Mouse (Mus musculus) cerebellum, postnatal 14 days (tissue): Measurements from ENCODE around the gene Pcna.

Experiments used
- DNase-seq, 2 experiments: peaks; one replicate each; pipeline ENCODE4 v3.0.0; 2021; ENCODE audit warnings: mixed read lengths in 2 of 2

The Pcna gene

DNA sequence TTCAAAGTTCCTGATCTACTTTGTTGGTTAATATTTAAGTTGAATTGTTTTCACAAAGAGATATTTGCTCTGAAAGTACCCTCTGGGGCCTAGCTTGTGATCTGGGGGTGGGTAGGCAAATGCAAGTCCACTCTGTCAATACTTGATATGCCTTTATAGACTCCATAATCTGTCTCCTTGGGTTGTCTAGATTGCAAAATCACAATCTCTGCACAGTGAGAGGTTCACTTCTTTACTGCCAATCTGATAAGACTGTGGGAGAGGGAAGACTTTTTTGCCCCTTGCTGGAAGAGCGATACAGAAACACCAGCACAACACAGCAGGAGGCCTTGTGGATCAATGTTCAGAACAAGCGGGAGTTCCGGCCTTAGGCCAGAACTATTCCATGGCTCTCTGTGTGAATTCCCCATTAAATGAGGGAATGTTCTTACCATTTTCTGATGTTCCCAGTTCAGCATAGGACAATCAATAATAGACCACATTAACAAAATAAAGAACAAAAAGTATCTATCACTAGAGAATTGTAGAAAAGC lies 20.6 kb downstream of the Pcna start:
- DNase-seq = no peak

DNA sequence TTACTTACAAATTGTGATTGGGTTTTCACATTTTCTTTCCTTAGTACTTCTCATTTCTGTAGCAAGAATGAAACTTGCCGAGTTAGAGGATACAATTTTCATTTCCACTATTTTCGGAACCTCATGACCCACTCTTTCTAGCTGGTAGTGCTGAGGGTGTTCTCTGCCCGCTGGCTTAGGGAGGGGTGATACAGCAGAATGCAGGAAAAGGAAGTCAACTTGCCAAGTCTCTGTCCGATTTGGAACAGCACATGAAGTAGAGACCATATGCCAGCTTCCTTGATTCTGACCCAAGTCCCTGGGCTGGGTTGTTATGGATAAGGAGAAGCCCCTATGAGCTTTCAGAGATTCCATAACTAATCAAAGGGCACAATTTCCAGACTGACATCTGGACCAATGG lies 28.8 kb downstream of the Pcna start:
- peak; percentile 44 to 62 for DNase-seq

DNA sequence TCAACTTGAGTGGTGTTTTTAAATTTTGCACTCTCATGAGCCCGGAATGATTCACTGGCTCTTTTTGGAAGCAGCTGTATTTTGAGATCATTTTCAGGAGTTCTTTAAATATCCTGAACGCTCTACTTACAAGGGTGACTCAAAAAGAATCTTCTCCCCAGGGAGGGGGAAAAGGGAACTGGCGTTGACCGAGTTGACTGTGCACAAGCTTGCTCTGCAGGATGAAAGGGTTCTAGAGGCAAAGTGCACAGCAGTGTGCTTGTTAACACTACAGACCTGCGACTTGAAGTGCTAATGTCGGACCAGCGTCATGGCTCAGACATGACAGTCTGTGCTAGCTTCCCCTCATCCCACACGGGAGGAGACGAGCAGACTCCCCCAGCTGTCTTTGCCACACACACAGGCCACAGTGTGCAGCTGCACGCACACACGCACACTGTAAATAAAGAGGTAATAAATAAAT lies 31.5 kb downstream of the Pcna start:
- DNase-seq = no peak

DNA sequence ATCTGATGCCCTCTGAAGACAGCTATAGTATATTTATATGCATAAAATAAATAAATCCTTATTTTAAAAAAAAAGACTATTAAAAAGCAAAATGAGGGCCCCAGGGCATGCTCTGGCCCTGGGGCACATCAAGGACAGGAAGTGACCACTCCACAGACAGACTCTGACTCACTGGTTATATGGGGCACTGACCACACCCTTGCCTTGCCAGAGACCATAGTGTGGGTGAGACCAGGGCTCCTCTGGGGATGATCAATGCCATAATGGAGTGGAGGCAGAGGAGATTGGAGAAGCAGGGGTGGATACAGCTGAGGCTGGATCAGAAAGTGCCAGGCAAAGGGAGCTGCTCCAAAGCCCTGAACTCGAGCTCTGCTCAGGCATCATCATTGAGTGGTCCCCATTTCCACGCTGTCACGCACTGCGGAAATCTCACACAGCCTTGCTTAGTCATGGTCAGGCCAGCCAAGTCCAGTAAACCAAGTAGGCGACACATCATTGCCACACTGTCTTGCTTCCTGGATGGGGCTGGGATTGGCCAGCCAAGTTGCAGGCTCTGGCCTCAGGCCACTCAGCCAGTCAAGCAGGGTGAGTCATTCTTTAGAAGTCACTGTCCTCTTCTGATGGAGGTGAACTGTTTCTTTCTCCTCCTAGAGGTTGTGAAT lies 41.0 kb downstream of the Pcna start:
- DNase-seq = no peak

DNA sequence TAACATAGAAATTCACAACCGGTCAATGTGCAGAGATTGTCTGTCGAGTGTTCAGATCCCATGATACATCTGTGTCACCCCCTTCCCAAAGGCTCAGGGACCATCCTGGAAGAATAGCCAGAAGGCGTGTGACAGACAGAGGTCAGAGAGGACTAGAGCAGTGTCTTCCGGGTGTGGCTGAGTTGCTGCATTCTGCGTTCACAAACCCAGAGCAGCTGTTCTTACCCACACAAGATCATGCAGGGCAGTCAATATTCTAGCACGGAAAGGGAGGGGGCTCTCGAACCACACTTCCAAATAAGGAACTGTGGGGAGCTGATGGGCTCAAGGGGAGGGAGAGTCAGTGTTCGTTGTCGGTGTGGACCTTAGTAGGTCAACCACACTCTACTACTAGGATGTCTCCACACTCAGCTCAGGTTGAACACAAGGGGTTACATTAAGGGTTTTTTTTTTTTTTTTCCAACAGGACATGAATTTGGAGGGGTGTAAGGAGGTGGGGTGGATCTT lies 42.3 kb downstream of the Pcna start:
- no peak for DNase-seq

DNA sequence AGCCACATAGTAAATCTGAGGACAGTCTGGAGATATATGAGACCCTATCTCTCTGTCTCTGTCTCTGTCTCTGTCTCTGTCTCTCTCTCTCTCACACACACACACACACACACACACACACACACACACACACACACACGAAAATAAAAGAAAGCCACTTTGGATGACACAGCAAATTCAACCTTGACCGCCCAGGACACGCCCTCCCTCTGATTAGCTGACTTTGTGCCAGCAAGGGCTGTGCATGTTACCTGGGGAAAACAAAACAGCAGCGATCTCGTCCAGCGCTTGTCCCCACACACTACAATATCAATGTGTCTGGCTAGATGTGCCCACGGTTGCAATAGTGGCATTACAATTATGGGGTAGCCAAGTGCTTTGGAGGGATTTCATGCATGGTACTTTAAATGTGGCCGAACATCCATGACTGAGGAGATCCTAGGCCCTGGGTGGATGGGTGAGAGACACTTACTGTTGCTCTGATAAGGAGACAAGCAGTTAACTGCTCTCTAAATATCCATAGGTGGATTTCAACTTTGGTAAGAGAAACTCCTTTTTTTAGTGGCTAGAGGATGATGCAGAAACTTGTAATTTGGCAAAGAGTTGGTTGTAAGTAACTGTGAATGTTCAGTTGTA lies 44.8 kb downstream of the Pcna start:
- no peak for DNase-seq

DNA sequence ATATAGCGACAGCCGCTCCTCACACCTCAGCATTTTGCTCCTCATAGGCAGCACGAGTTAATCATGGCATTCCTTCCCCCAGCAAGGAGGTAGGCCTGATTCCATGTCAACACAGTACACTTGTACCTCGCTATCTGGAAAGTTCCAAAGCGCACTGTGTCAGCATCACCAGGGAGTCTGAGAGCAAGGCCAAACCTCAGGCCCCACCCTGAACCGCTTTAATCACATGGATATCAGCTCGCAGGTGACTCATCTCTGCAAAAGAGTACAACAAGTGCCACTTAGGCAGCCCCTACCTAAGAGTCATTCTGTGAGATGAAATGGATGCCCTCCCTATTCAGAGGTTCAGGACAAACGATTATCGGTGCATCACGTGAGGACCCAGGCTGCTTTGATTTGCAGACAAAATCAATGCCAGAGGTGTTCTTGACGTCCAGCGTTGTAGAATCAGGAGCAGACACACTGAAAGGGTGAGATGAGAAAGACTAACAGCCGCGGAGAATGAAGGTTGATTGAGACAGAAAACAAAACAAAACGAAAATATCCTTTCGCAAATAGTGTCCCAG lies 46.7 kb downstream of the Pcna start:
- DNase-seq = no peak

DNA sequence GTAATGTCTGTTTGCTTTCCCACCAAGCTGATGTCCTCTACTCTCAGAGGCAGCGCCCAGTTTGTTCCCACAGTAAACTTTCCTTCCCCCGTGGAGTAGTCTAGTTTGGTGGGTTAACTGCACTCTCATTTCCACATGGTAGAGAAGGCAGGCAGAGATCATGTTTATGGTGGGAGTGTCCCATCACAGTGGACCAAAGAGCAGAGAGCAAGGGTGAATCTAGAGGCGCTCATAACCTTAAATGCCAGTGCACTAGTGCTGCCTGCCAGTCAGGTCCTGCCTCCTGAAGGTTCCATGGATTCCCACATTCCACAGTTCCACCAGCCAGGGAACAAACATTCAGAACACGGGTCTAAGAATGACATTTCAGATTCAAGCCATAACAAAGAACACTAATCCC lies 47.6 kb downstream of the Pcna start:
- DNase-seq = no peak

DNA sequence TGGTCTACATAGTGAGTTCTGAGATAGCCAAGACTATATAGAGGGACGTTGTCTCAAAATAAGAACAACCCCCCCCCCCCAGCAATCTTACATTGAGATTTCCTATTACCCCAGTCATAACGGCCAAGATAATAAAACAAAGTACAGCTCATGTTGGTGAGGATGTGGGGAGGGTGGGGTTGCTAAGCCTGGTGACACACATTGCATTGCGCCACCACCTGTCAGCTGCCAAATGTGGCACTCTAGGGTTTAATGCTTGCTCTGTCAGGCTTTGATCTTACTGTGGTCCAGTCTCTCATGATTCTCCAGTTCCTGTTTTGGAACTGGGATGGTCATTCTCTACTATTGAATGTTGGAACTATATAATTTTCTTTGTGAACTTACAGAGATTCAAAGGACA lies 49.3 kb downstream of the Pcna start:
- no peak for DNase-seq

DNA sequence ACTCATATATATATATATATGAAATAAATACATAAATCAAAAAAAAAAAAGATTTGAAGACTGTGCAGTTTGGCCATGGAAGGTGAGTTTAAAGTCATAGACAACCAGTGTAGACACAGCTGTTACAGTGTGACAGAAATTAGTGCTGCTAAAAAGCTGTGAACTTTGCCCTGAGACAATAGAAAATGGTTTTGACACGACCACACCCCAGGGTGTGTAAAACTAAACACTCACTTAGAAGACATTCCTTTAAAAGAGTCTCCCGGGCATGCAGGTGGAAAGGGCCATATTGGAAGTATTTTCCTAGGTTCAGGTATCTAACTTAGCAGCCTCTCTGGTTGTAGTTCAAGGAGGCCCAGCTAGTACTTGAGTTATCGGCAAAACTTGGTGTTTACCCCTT lies 49.9 kb downstream of the Pcna start:
- no peak for DNase-seq
